Mouse (Mus musculus) frontal cortex, postnatal 25 days (tissue): Measurements from ENCODE around the gene Schip1.

Experiments
- DNase-seq, 2 experiments: peaks; one replicate each; pipeline ENCODE4 v3.0.0; 2022; ENCODE audit warnings: low spot score in 2 of 2

Schip1 gene

GRCm38 (mm10) chr3:68388023-68388422, 323.4 kb downstream of the Schip1 start:
- no peak for DNase-seq

GRCm38 (mm10) chr3:68393578-68393977, 329.0 kb downstream of the Schip1 start:
- no peak for DNase-seq

- no peak for DNase-seq
Observed at GRCm38 (mm10) chr3:68398691-68399090, 334.1 kb downstream of the Schip1 start.

GRCm38 (mm10) chr3:68400121-68400520, 335.5 kb downstream of the Schip1 start:
- no peak for DNase-seq

- no peak for DNase-seq
Observed at GRCm38 (mm10) chr3:68403343-68403742, 338.7 kb downstream of the Schip1 start.

GRCm38 (mm10) chr3:68403783-68404217, 339.2 kb downstream of the Schip1 start:
- DNase-seq: peak in 1 of 2 experiments; percentile 6

GRCm38 (mm10) chr3:68405724-68406123, 341.1 kb downstream of the Schip1 start:
- DNase-seq: no peak

- no peak for DNase-seq
Observed at GRCm38 (mm10) chr3:68412262-68412661, 347.7 kb downstream of the Schip1 start.

GRCm38 (mm10) chr3:68419792-68420191, 355.2 kb downstream of the Schip1 start:
- DNase-seq: no peak

GRCm38 (mm10) chr3:68420927-68421326, 356.3 kb downstream of the Schip1 start:
- no peak for DNase-seq

- no peak for DNase-seq
Observed at GRCm38 (mm10) chr3:68421849-68422248, 357.2 kb downstream of the Schip1 start.

GRCm38 (mm10) chr3:68428081-68428480, 363.5 kb downstream of the Schip1 start:
- DNase-seq: no peak

GRCm38 (mm10) chr3:68434435-68434834, 369.8 kb downstream of the Schip1 start:
- no peak for DNase-seq

GRCm38 (mm10) chr3:68434897-68435296, 370.3 kb downstream of the Schip1 start:
- no peak for DNase-seq

GRCm38 (mm10) chr3:68448480-68448879, 383.9 kb downstream of the Schip1 start:
- DNase-seq: no peak

GRCm38 (mm10) chr3:68451634-68452033, 387.0 kb downstream of the Schip1 start:
- DNase-seq: no peak

- DNase-seq: no peak
Observed at GRCm38 (mm10) chr3:68453266-68453665, 388.7 kb downstream of the Schip1 start.

GRCm38 (mm10) chr3:68453719-68454455, 389.3 kb downstream of the Schip1 start:
- no peak for DNase-seq

- peak in 1 of 2 experiments; percentile 24 for DNase-seq
Observed at GRCm38 (mm10) chr3:68466643-68467042, 402.0 kb downstream of the Schip1 start.

- no peak for DNase-seq
Observed at GRCm38 (mm10) chr3:68467941-68468687, 403.5 kb downstream of the Schip1 start.

GRCm38 (mm10) chr3:68469643-68470042, 405.0 kb downstream of the Schip1 start:
- DNase-seq: no peak

- no peak for DNase-seq
Observed at GRCm38 (mm10) chr3:68470061-68470460, 405.5 kb downstream of the Schip1 start.

GRCm38 (mm10) chr3:68470622-68471021, 406.0 kb downstream of the Schip1 start:
- DNase-seq: no peak
